Mouse (Mus musculus) midbrain, embryonic 13.5 days (tissue): Measurements from ENCODE around the gene Zfp385a. TPM values are rescaled to one million over a fixed set of nuclear protein-coding genes. Genes with fewer than 3 reads are reported as not detected.

Experiments
- ATAC-seq: fragments of 200-750 bp; cut with Nextera tagmentation; 2 replicates; pipeline ENCODE4 v1.8.0; 2017; ENCODE audit warnings: mild to moderate bottlenecking, moderate TSS enrichment, moderate library complexity
- H3K27ac ChIP-seq: fragments of 300-500 bp; sonication (generic); 2 replicates; pipeline ENCODE4 v1.5.1; 2015; ENCODE audit warnings: inconsistent platforms, mild to moderate bottlenecking, moderate library complexity
- H3K27me3 ChIP-seq: fragments of 300-500 bp; sonication (generic); 2 replicates; pipeline ENCODE4 v1.6.1; 2015; ENCODE audit warnings: mild to moderate bottlenecking, inconsistent platforms
- H3K36me3 ChIP-seq: fragments of 300-500 bp; sonication (generic); 2 replicates; pipeline ENCODE4 v1.6.1; 2015; ENCODE audit warnings: mild to moderate bottlenecking, inconsistent platforms
- H3K4me1 ChIP-seq: fragments of 300-500 bp; sonication (generic); replicated peaks from 2 replicates; pipeline ENCODE4 v1.6.1; 2015; ENCODE audit warnings: inconsistent platforms
- H3K4me2 ChIP-seq: fragments of 300-500 bp; sonication (generic); replicated peaks from 2 replicates; pipeline ENCODE4 v1.6.1; 2015; ENCODE audit warnings: moderate library complexity, mild to moderate bottlenecking, inconsistent platforms
- H3K4me3 ChIP-seq: fragments of 300-500 bp; sonication (generic); replicated peaks from 2 replicates; pipeline ENCODE4 v1.5.1; 2015; ENCODE audit warnings: mild to moderate bottlenecking, inconsistent platforms
- H3K9ac ChIP-seq: fragments of 300-500 bp; sonication (generic); replicated peaks from 2 replicates; pipeline ENCODE4 v1.6.1; 2015; ENCODE audit warnings: mild to moderate bottlenecking, inconsistent platforms
- H3K9me3 ChIP-seq: fragments of 300-500 bp; sonication (generic); 2 replicates; pipeline ENCODE4 v1.6.1; 2016; ENCODE audit warnings: mild to moderate bottlenecking, inconsistent platforms
- WGBS: fragments of 180-500 bp; shearing (Covaris S2); methylation state at CpG from one replicate; pipeline ENCODE4 v1.1.7; 2015; 5-methylcytosine and 5-hydroxymethylcytosine counted together
- polyA plus RNA-seq: library from polyadenylated mRNA; unstranded; fragments of >200 nt; fragmentation: Nextera tagmentation; extraction: Ambion mirVana; gene quantifications from 2 replicates; pipeline ENCODE4 v1.2.1, GENCODE M21; 2015

Gene Zfp385a
- polyA plus RNA-seq, 1 experiment from 2014 or later: 17.9 TPM

- no peak for ATAC-seq
- Histone ChIP-seq H3K4me1 (peaks cover 37% of the 10 kb centered on the region), H3K4me2 (peak overlapping the region; percentile 56), H3K9me3 (no peaks in the 10 kb centered on the region), H3K9ac (peak overlapping the region; percentile 58; the same call in 1 of the 2 replicates), H3K27me3 (peaks cover 9% of the 10 kb centered on the region), H3K27ac (0 out of 2 replicates have a peak overlapping the region, but pooled peaks have one; percentile 4), H3K4me3 (no peak overlapping the region), H3K36me3 (peaks cover 34% of the 10 kb centered on the region)
- WGBS: 10% methylated on average over 18 of the region's 18 CpGs
These were observed 26.3 kb downstream of the Zfp385a start for GRCm38 (mm10) chr15:103313495-103314095.

- Histone ChIP-seq H3K36me3 (peaks cover 2% of the 10 kb centered on the region; the same call in 1 of the 2 replicates), H3K27ac (no peak within 1 kb of the TSS), H3K4me2 (no peak within 1 kb of the TSS), H3K4me1 (peaks cover 54% of the 10 kb centered on the region), H3K9ac (no peak within 1 kb of the TSS), H3K4me3 (no peak within 1 kb of the TSS), H3K27me3 (peaks cover 9% of the 10 kb centered on the region), H3K9me3 (no peaks in the 10 kb centered on the region)
- no peak for ATAC-seq
- WGBS: 76% methylated on average over 6 of the region's 6 CpGs
These were observed 29.5 kb downstream of the Zfp385a start, which contains the start of gene Gpr84 for GRCm38 (mm10) chr15:103310365-103310910. Gene Gpr84 (minus strand): TSS chr15:103310612.

GRCm38 (mm10) chr15:103308876-103309580 is 30.9 kb downstream of the Zfp385a start:
- Histone ChIP-seq H3K4me3 (no peak overlapping the region), H3K27me3 (peaks cover 9% of the 10 kb centered on the region), H3K36me3 (no peaks in the 10 kb centered on the region), H3K4me2 (peak overlapping the region; percentile 19), H3K9ac (peak overlapping the region; percentile 29), H3K4me1 (peaks cover 47% of the 10 kb centered on the region), H3K27ac (no peak overlapping the region), H3K9me3 (no peaks in the 10 kb centered on the region)
- 68% methylated on average over 26 of the region's 26 CpGs for WGBS
- no peak for ATAC-seq

- no peak for ATAC-seq
- H3K4me2 ChIP-seq: peak overlapping the region; percentile 19
- peaks cover 48% of the 10 kb centered on the region for H3K4me1 ChIP-seq
- no peak overlapping the region for H3K27ac ChIP-seq
- H3K27me3 ChIP-seq: peaks cover 9% of the 10 kb centered on the region
- H3K36me3 ChIP-seq: no peaks in the 10 kb centered on the region
- WGBS: 49% methylated on average over 28 of the region's 28 CpGs
- H3K9ac ChIP-seq: peak overlapping the region; percentile 29
- no peaks in the 10 kb centered on the region for H3K9me3 ChIP-seq
- no peak overlapping the region for H3K4me3 ChIP-seq
These were observed 31.6 kb downstream of the Zfp385a start for GRCm38 (mm10) chr15:103308056-103308875.

- H3K36me3 ChIP-seq: no peaks in the 10 kb centered on the region
- peaks cover 56% of the 10 kb centered on the region for H3K4me1 ChIP-seq
- H3K9ac ChIP-seq: no peak overlapping the region
- WGBS: under 1% methylated on average over 7 of the region's 7 CpGs
- H3K27ac ChIP-seq: peak overlapping the region; percentile 99
- peaks cover 9% of the 10 kb centered on the region for H3K27me3 ChIP-seq
- H3K4me2 ChIP-seq: 0 out of 2 replicates have a peak overlapping the region, but pooled peaks have one; percentile 15
- H3K4me3 ChIP-seq: no peak overlapping the region
- H3K9me3 ChIP-seq: no peaks in the 10 kb centered on the region
- no peak for ATAC-seq
These were observed 32.8 kb downstream of the Zfp385a start for GRCm38 (mm10) chr15:103307125-103307524.

GRCm38 (mm10) chr15:103305792-103306645 is 33.9 kb downstream of the Zfp385a start:
- Histone ChIP-seq H3K4me1 (peaks cover 67% of the 10 kb centered on the region), H3K27ac (peak overlapping the region; percentile 99), H3K4me3 (peak overlapping the region; percentile 36), H3K36me3 (no peaks in the 10 kb centered on the region), H3K27me3 (peaks cover 9% of the 10 kb centered on the region), H3K9me3 (no peaks in the 10 kb centered on the region), H3K4me2 (peak overlapping the region; percentile 70), H3K9ac (peak overlapping the region; percentile 84)
- no peak for ATAC-seq
- 36% methylated on average over 8 of the region's 8 CpGs for WGBS

GRCm38 (mm10) chr15:103305070-103305678 is 34.7 kb downstream of the Zfp385a start:
- Histone ChIP-seq H3K9me3 (no peaks in the 10 kb centered on the region), H3K27ac (peak overlapping the region; percentile 99), H3K27me3 (peaks cover 9% of the 10 kb centered on the region), H3K4me2 (peak overlapping the region; percentile 70), H3K9ac (peak overlapping the region; percentile 84), H3K36me3 (no peaks in the 10 kb centered on the region), H3K4me3 (peak overlapping the region; percentile 36), H3K4me1 (peaks cover 76% of the 10 kb centered on the region)
- WGBS: under 1% methylated on average over 71 of the region's 71 CpGs
- peak; percentile 96 for ATAC-seq

GRCm38 (mm10) chr15:103304616-103304969 is 35.3 kb downstream of the Zfp385a start:
- peak; percentile 2; the same call in 1 of the 2 replicates for ATAC-seq
- H3K4me3 ChIP-seq: peak overlapping the region; percentile 36
- whole genome bisulfite sequencing: under 1% methylated on average over 9 of the region's 9 CpGs
- H3K27ac ChIP-seq: peak overlapping the region; percentile 99
- peak overlapping the region; percentile 70 for H3K4me2 ChIP-seq
- peaks cover 82% of the 10 kb centered on the region for H3K4me1 ChIP-seq
- no peaks in the 10 kb centered on the region for H3K9me3 ChIP-seq
- no peaks in the 10 kb centered on the region for H3K36me3 ChIP-seq
- H3K27me3 ChIP-seq: peaks cover 9% of the 10 kb centered on the region
- peak overlapping the region; percentile 75 for H3K9ac ChIP-seq

- peaks cover 87% of the 10 kb centered on the region for H3K4me1 ChIP-seq
- 8% methylated on average over 8 of the region's 8 CpGs for WGBS
These were observed 35.8 kb downstream of the Zfp385a start for GRCm38 (mm10) chr15:103303916-103304615.

GRCm38 (mm10) chr15:103302341-103303021 is 37.4 kb downstream of the Zfp385a start:
- 43% methylated on average over 6 of the region's 6 CpGs for WGBS
- ATAC-seq: no peak
- no peaks in the 10 kb centered on the region for H3K27me3 ChIP-seq
- H3K4me1 ChIP-seq: peaks cover 92% of the 10 kb centered on the region
- no peak overlapping the region for H3K4me2 ChIP-seq
- peak overlapping the region; percentile 99 for H3K27ac ChIP-seq
- peaks cover 6% of the 10 kb centered on the region; the same call in 1 of the 2 replicates for H3K36me3 ChIP-seq
- peak overlapping the region; percentile 28; the same call in 1 of the 2 replicates for H3K9ac ChIP-seq
- H3K9me3 ChIP-seq: no peaks in the 10 kb centered on the region
- H3K4me3 ChIP-seq: no peak overlapping the region

More at GRCm38 (mm10) chr15:103303916-103304615, 35.8 kb downstream of the Zfp385a start:
- H3K36me3 ChIP-seq: 0 out of 2 replicates have a peak, but pooled peaks cover 1% of the 10 kb centered on the region
- H3K9ac ChIP-seq: peak overlapping the region; percentile 75
- peaks cover 4% of the 10 kb centered on the region for H3K27me3 ChIP-seq
- peak overlapping the region; percentile 36 for H3K4me3 ChIP-seq
- peak overlapping the region; percentile 99 for H3K27ac ChIP-seq
- H3K9me3 ChIP-seq: no peaks in the 10 kb centered on the region
- no peak for ATAC-seq
- H3K4me2 ChIP-seq: peak overlapping the region; percentile 70
